Mouse (Mus musculus): ENCODE data around the gene Phf1. TPM values are rescaled to one million over a fixed set of nuclear protein-coding genes. Genes with fewer than 3 reads are reported as not detected.

Phf1 gene
- polyA plus RNA-seq, 1 experiment: 67.1 TPM

DNA sequence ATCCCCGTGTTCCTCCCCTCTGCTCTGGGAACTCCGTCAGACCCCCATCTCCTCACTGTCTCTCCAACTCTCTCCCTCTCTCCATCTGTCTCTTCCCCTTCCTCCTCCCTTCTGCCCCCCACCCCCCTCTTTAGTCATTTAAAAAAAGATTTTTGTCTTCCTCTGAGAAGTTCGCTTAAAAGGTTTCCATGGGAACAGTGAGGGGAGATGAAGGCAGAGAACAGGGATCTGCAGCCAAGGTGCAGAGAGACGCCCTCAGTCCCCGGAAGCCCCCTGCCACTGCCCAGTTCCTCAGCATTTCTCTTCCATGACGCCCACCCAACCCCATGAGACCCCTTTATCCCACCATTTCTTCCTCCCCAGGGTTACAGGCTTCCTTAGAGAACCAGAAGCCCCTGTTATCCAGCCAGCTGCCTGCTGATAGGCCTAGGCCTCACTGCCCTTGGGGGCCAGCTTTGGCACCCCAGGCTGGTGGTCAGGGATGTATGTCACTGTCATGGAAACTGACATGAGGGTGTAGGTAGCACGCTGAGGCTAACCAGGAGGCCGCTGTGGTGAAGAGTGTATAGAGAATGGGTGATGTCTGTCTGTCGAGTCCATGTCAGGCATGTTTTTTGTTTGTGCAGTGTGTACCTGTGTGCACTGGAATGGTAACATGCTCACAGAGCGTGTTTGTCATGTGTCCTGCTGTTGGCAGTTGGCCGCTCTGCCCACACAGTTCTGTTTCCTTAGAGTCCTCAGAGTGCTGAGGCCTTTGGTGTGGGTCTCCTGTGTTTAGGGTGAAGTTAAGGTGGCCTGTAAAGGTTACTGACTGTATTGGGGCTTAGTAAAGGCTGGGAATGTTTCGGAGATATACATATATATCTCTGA lies 14.6 kb downstream of the Phf1 start:
- WGBS: 89% methylated on average over 12 of the region's 12 CpGs
- TF ChIP-seq CTCF (IDR thresholded peaks at IDR 0.05; ENCODE audit: extremely low read depth, insufficient read length, insufficient replicate concordance, low read depth, low read length): no peak
- no peak for TF ChIP-seq POLR2A (IDR thresholded peaks at IDR 0.05; ENCODE audit: low read depth, low read length)
- no peaks in the 10 kb centered on the region for H3K36me3 ChIP-seq (ENCODE audit: control insufficient read depth, insufficient read depth, low read length)
- H3K4me3 ChIP-seq (ENCODE audit: low read depth, low read length): no peak overlapping the region
- H3K27me3 ChIP-seq (ENCODE audit: control insufficient read depth, insufficient read depth, low read length): no peaks in the 10 kb centered on the region; the same call in 1 of the 2 replicates
- peaks cover 15% of the 10 kb centered on the region for H3K4me1 ChIP-seq (ENCODE audit: control insufficient read depth, insufficient read depth, insufficient read length, low read length)
- no peak overlapping the region for H3K27ac ChIP-seq (ENCODE audit: insufficient read depth, low read depth, low read length)

- WGBS: 1% methylated on average over 32 of the region's 87 CpGs
- no peak overlapping the region for H3K27ac ChIP-seq (ENCODE audit: insufficient read depth, low read depth, low read length)
- peak overlapping the region; percentile 74 for H3K4me3 ChIP-seq (ENCODE audit: low read depth, low read length)
- no peaks in the 10 kb centered on the region for H3K36me3 ChIP-seq (ENCODE audit: control insufficient read depth, insufficient read depth, low read length)
- H3K4me1 ChIP-seq (ENCODE audit: control insufficient read depth, insufficient read depth, insufficient read length, low read length): peaks cover 21% of the 10 kb centered on the region
- H3K27me3 ChIP-seq (ENCODE audit: control insufficient read depth, insufficient read depth, low read length): no peaks in the 10 kb centered on the region; the same call in 1 of the 2 replicates
- TF ChIP-seq POLR2A (IDR thresholded peaks at IDR 0.05; ENCODE audit: low read depth, low read length) (no peak), CTCF (IDR thresholded peaks at IDR 0.05; ENCODE audit: extremely low read depth, insufficient read length, insufficient replicate concordance, low read depth, low read length) (no peak)
Observed at GRCm38 (mm10) chr17:26948316-26949050, 15.6 kb downstream of the Phf1 start.

DNA sequence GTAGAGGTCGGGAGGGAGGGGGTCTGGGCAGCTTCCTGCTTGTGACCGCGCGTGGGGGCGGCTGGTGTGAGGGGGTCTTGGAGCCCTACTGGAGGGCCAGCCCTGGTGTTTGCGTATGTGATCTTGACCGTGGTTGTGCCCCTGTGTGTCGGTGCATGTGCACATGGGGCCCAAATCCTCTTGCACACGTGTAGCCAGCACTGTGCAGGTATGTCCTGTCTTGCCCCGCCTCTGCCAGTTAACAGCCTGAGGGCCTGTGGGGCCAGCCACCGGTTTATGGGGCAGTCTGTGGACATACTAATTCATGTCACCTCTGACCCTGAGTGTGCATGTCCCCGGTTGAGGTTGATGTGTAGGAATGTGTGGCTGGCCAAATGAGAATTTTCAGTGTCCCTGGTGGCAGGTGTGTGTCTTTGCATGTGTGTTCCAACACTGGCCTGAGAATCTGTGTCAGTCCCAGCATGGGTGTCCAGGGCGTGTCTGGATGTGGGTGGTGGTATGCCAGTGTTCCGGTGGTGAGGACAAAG lies 16.3 kb downstream of the Phf1 start:
- Histone ChIP-seq H3K4me1 (ENCODE audit: control insufficient read depth, insufficient read depth, insufficient read length, low read length) (peaks cover 24% of the 10 kb centered on the region), H3K36me3 (ENCODE audit: control insufficient read depth, insufficient read depth, low read length) (no peaks in the 10 kb centered on the region), H3K27ac (ENCODE audit: insufficient read depth, low read depth, low read length) (no peak overlapping the region), H3K27me3 (ENCODE audit: control insufficient read depth, insufficient read depth, low read length) (no peaks in the 10 kb centered on the region; the same call in 1 of the 2 replicates), H3K4me3 (ENCODE audit: low read depth, low read length) (0 out of 2 replicates have a peak overlapping the region, but pooled peaks have one; percentile 0)
- TF ChIP-seq CTCF (IDR thresholded peaks at IDR 0.05; ENCODE audit: extremely low read depth, insufficient read length, insufficient replicate concordance, low read depth, low read length) (peak; percentile 45; the same call in 1 of the 2 replicates), POLR2A (IDR thresholded peaks at IDR 0.05; ENCODE audit: low read depth, low read length) (no peak)
- 8% methylated on average over 13 of the region's 14 CpGs for WGBS

- Histone ChIP-seq H3K4me1 (ENCODE audit: control insufficient read depth, insufficient read depth, insufficient read length, low read length) (peaks cover 26% of the 10 kb centered on the region), H3K4me3 (ENCODE audit: low read depth, low read length) (no peak overlapping the region), H3K27ac (ENCODE audit: insufficient read depth, low read depth, low read length) (no peak overlapping the region), H3K36me3 (ENCODE audit: control insufficient read depth, insufficient read depth, low read length) (no peaks in the 10 kb centered on the region), H3K27me3 (ENCODE audit: control insufficient read depth, insufficient read depth, low read length) (no peaks in the 10 kb centered on the region; the same call in 1 of the 2 replicates)
- TF ChIP-seq CTCF (IDR thresholded peaks at IDR 0.05; ENCODE audit: extremely low read depth, insufficient read length, insufficient replicate concordance, low read depth, low read length) (no peak), POLR2A (IDR thresholded peaks at IDR 0.05; ENCODE audit: low read depth, low read length) (no peak)
- 70% methylated on average over 5 of the region's 5 CpGs for WGBS
Observed at GRCm38 (mm10) chr17:26949866-26950265, 17.0 kb downstream of the Phf1 start.

DNA sequence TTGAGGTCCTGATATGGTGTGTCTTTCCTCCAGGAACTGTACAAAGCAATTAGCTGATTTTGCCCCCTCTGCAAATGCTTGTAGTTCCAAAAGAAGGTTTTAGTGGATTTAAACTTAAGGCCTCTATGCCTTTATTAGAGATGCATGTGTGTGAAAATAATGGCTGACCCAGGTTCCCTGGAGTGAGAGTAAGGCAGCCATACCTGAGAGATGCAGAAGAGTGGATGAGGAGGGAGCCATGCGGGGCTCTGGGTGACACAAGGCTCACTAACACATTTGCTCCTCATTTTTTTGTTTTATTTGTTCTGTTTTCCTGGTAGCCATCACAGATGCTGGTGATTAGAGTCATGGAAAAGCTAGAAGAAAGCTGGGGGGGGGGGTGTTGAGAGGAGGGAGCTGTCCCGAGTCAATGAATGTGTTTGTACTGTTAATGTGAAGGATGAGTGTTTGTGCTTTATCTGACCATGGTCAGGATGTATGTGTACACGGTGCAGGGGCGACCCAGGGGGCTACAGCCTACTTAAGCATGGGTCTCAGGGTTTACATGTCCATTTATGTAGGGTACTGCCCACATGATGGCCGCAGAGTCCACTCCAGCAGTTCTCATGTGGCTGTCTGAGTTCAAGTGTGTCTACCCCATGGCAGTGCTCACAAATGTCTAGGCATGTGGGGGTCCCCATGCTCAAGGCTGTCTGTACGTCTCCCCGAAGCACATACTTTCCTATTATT lies 17.9 kb downstream of the Phf1 start:
- Histone ChIP-seq H3K36me3 (ENCODE audit: control insufficient read depth, insufficient read depth, low read length) (no peaks in the 10 kb centered on the region), H3K4me3 (ENCODE audit: low read depth, low read length) (no peak overlapping the region), H3K27ac (ENCODE audit: insufficient read depth, low read depth, low read length) (no peak overlapping the region), H3K4me1 (ENCODE audit: control insufficient read depth, insufficient read depth, insufficient read length, low read length) (peaks cover 28% of the 10 kb centered on the region), H3K27me3 (ENCODE audit: control insufficient read depth, insufficient read depth, low read length) (no peaks in the 10 kb centered on the region; the same call in 1 of the 2 replicates)
- WGBS: 62% methylated on average over 7 of the region's 7 CpGs
- TF ChIP-seq POLR2A (IDR thresholded peaks at IDR 0.05; ENCODE audit: low read depth, low read length) (no peak), CTCF (IDR thresholded peaks at IDR 0.05; ENCODE audit: extremely low read depth, insufficient read length, insufficient replicate concordance, low read depth, low read length) (no peak)

GRCm38 (mm10) chr17:26951406-26951805 lies 18.6 kb downstream of the Phf1 start:
- Histone ChIP-seq H3K27ac (ENCODE audit: insufficient read depth, low read depth, low read length) (no peak overlapping the region), H3K4me1 (ENCODE audit: control insufficient read depth, insufficient read depth, insufficient read length, low read length) (peaks cover 26% of the 10 kb centered on the region)
- 37% methylated on average over 11 of the region's 11 CpGs for WGBS

More at GRCm38 (mm10) chr17:26951406-26951805, 18.6 kb downstream of the Phf1 start:
- peak overlapping the region; percentile 37 for H3K4me3 ChIP-seq (ENCODE audit: low read depth, low read length)
- no peaks in the 10 kb centered on the region; the same call in 1 of the 2 replicates for H3K27me3 ChIP-seq (ENCODE audit: control insufficient read depth, insufficient read depth, low read length)
- H3K36me3 ChIP-seq (ENCODE audit: control insufficient read depth, insufficient read depth, low read length): no peaks in the 10 kb centered on the region
- TF ChIP-seq POLR2A (IDR thresholded peaks at IDR 0.05; ENCODE audit: low read depth, low read length) (no peak), CTCF (IDR thresholded peaks at IDR 0.05; ENCODE audit: extremely low read depth, insufficient read length, insufficient replicate concordance, low read depth, low read length) (no peak)
